Mouse (Mus musculus): ENCODE results near the gene Aatk. TPM values are rescaled to one million over a fixed set of nuclear protein-coding genes. Genes with fewer than 3 reads are reported as not detected.

Aatk gene
- total RNA-seq, 2 experiments from 2014 or later = 205 to 215 TPM

- no peak for DNase-seq (ENCODE audit: low spot score in 2 of 2)
Measured at GRCm38 (mm10) chr11:120053846-120054245, 6.9 kb upstream of the Aatk start.

- DNase-seq (ENCODE audit: low spot score in 2 of 2) = no peak
Measured at GRCm38 (mm10) chr11:120052274-120052673, 5.3 kb upstream of the Aatk start.

- no peak for DNase-seq (ENCODE audit: low spot score in 2 of 2)
Measured at GRCm38 (mm10) chr11:120051124-120051811, 4.3 kb upstream of the Aatk start.

GRCm38 (mm10) chr11:120049067-120049466, 2.1 kb upstream of the Aatk start:
- DNase-seq (ENCODE audit: low spot score in 2 of 2) = no peak

- DNase-seq (ENCODE audit: low spot score in 2 of 2) = peak in 1 of 2 experiments; percentile 64
Measured at GRCm38 (mm10) chr11:120048252-120048556, 1.2 kb upstream of the Aatk start.

- peak in 1 of 2 experiments; percentile 42 for DNase-seq (ENCODE audit: low spot score in 2 of 2)
Measured at GRCm38 (mm10) chr11:120047531-120048251, 724 bp upstream of the Aatk start.

- no peak for DNase-seq (ENCODE audit: low spot score in 2 of 2)
Measured at GRCm38 (mm10) chr11:120045839-120046552, 971 bp downstream of the Aatk start.

- no peak for DNase-seq (ENCODE audit: low spot score in 2 of 2)
Measured at GRCm38 (mm10) chr11:120045341-120045740, 1.6 kb downstream of the Aatk start.

- DNase-seq (ENCODE audit: low spot score in 2 of 2) = no peak
Measured at GRCm38 (mm10) chr11:120042141-120042838, 4.7 kb downstream of the Aatk start.

GRCm38 (mm10) chr11:120041191-120042123, 5.5 kb downstream of the Aatk start:
- DNase-seq (ENCODE audit: low spot score in 2 of 2) = peak in 1 of 2 experiments; percentile 55

GRCm38 (mm10) chr11:120040440-120040839, 6.5 kb downstream of the Aatk start:
- peak; percentile 67 to 82 for DNase-seq (ENCODE audit: low spot score in 2 of 2)

GRCm38 (mm10) chr11:120039581-120039980, 7.4 kb downstream of the Aatk start:
- no peak for DNase-seq (ENCODE audit: low spot score in 2 of 2)

GRCm38 (mm10) chr11:120034762-120035161, 12.2 kb downstream of the Aatk start:
- DNase-seq (ENCODE audit: low spot score in 2 of 2) = no peak

- DNase-seq (ENCODE audit: low spot score in 2 of 2) = no peak
Measured at GRCm38 (mm10) chr11:120034306-120034705, 12.7 kb downstream of the Aatk start.

GRCm38 (mm10) chr11:120033473-120033872, 13.5 kb downstream of the Aatk start:
- DNase-seq (ENCODE audit: low spot score in 2 of 2) = no peak

GRCm38 (mm10) chr11:120032052-120032451, 14.9 kb downstream of the Aatk start:
- DNase-seq (ENCODE audit: low spot score in 2 of 2) = no peak

GRCm38 (mm10) chr11:120030145-120030901, 16.6 kb downstream of the Aatk start:
- no peak for DNase-seq (ENCODE audit: low spot score in 2 of 2)

GRCm38 (mm10) chr11:120029431-120030144, 17.4 kb downstream of the Aatk start:
- no peak for DNase-seq (ENCODE audit: low spot score in 2 of 2)

All from layer of hippocampus, adult 18-20 months (tissue).